Comparison of ENCODE assay signal across 1 mouse cellular context in genomic region chr6:83013444-83013843, GRCm38 (mm10).
TF ChIP-seq lines count a peak whose summit lies in the region.

No protein-coding gene starts in this region.

TF ChIP-seq in MEL, 35 proteins besides CTCF, POLR2A, EP300 and RAD21 (continued from another document):
- TF ChIP-seq GATA1 (IDR thresholded peaks at IDR 0.05; ENCODE audit: low read depth, low read length) = no peak
- TF ChIP-seq TBP (IDR thresholded peaks at IDR 0.05; ENCODE audit: low read depth, low read length) = peak; percentile 16; the same call in 1 of the 2 replicates
- TF ChIP-seq POLR2AphosphoS5 (IDR thresholded peaks at IDR 0.05; ENCODE audit: borderline replicate concordance, low read depth, low read length) = no peak
- TF ChIP-seq E2F4 (IDR thresholded peaks at IDR 0.05; ENCODE audit: borderline replicate concordance, low read depth, low read length) = no peak
- TF ChIP-seq TCF12 (IDR thresholded peaks at IDR 0.05; ENCODE audit: low read depth, low read length) = 0 out of 2 replicates have a peak, but pooled peaks have one; percentile 12
- TF ChIP-seq ELF1 (IDR thresholded peaks at IDR 0.05; ENCODE audit: low read depth, low read length) = no peak
